Mouse (Mus musculus): ENCODE measurements around the gene Pcbp3.

The Pcbp3 gene

DNA sequence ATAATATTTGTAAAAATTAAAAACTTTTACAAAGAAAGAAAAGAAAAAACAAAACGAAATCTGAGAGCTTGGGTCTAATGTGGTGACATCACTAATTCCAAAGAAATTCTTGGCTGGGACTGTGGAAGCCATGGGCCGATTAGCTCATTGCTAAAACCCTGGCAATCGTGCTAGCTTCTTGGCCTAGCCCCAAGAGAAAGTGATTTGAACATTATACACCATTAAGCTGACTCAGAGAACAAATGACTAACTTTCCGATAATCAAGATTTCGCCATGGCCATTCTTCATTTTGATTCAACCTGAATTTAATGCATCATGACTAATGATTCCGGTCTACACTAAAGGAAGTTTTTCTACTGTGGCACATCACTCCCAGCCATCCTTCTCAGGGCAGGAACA lies 30.6 kb downstream of the Pcbp3 start:
- DNase-seq (ENCODE audit: low read depth, low spot score) = no peak

DNA sequence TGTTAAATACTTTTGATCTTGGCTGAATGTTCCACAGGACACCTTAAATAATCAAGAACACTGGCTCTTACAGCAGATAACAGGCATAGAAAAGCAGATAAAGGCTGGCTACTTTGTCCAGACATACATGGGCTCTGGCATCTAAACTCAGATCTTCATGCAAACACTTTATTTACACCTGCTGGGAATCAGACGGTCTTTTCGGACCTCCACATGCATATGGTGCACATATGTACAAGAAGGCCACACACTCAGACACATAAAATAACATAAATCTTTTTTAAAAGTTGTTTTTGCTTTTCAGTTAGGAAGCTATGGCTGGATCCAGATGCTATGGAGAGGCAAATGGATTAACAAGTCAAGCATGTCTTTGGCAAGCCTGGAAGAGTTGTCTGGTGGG lies 37.2 kb downstream of the Pcbp3 start:
- DNase-seq (ENCODE audit: low read depth, low spot score) = no peak

DNA sequence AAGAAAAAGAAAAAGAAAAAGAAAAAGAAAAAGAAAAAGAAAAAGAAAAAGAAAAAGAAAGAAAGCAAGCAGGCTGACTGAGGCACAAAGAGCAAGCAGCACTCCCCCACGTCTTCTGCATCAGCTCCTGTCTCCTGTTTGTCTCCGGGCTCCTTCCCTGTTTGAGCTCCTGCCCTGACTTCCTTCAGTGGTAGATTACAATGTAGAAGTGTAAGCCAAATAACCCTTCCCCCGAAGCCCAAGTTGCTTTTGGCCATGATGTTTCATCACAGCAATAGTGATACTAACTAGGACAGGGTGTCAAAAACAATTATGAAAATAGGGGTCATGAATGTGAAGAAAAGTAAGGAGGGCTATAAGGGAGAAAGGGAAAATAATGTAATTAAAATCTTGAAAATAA lies 43.6 kb downstream of the Pcbp3 start:
- DNase-seq (ENCODE audit: low read depth, low spot score) = no peak

DNA sequence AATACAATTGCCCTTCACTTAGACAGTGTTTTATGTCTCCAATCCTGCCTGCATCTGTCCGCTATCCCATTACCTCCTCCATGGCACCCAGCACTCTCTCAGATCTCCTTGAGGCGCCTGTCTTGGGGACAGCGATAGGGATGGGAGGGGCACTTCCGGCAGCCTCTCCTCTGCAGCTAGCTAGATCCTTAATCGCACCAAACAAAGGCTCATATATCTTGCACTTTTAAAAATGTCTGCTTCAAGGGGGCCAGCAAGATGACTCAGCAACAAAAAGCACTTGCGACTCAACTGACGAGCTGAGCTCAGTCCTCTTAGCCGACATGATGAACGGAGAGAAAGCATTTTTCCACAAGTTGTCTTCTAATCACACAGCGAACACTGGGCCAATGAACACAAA lies 55.3 kb downstream of the Pcbp3 start:
- DNase-seq (ENCODE audit: low read depth, low spot score) = no peak

DNA sequence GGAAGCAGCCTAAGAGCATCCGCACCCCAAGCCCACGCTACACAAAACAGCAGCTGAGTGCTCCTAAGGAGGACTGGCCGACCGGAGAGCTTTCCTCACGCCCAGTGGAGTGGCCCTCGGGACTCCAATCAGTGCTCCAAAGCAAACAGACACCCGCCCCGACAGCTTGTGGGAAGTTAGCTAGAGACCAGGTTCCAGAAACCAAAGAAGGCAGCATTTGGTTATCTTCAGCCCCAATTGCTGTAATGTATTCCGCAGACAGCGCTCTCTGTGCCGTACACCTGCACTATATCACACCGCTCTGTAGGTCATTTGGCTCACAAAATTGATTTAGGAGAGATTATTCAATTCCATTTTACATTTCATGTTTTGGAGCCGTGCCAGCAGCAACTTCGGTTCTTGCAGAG lies 55.7 kb downstream of the Pcbp3 start:
- no peak for DNase-seq (ENCODE audit: low read depth, low spot score)

DNA sequence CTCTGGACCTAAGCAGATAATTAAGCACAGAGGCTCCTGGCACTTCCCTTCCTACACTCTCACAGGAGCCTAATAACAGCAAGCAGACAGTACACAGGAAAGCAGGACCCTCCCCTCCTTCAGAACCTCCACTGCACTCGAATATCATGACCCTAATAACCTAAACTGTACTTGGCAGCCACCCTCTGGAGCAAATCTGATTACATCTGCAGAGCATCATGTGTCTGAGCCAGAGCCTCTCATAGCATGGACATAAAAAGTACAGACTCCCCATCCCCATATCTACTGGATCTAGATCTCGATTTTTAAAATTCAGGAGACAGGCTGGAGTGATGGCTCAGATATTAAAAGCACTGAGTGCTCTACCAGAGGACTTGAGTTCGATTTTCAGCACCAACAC lies 58.0 kb downstream of the Pcbp3 start:
- no peak for DNase-seq (ENCODE audit: low read depth, low spot score)

DNA sequence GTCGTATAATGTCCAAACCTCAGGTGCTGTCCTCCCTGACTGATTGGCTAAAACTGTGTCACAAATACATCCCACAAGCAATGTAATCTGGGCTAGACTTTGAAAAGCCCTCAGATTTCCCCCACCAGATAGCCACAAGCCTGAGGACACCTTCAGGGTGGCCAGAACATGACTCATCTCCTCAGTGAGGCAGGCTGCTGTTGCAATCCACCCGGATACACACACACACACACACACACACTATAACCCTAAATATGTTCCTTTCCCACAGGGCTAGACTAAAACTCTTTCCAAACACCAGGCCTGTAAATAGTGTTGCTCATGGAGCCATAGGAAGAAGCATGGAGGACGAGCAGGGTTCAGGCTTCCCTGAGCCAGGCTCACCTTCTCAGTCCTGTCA lies 58.6 kb downstream of the Pcbp3 start:
- no peak for DNase-seq (ENCODE audit: low read depth, low spot score)

DNA sequence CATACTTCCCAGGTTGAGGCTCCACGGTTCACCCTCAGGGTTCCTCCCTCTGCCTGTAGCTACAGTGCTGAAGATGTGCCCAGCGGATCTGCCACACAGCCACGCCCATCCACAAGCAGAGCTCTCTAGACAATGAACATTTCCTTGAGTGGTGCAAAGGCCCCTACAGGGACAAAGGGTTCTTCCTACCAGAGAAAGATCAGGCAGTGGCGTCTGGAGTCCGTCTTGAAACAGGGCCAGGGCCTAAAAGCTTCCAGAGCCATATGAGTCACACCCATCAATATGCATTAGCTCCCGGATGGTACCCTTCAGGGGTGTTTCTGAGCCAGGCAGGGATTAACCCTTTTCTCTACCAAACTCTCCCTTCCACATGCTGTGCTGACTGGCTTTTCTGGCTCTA lies 59.1 kb downstream of the Pcbp3 start:
- no peak for DNase-seq (ENCODE audit: low read depth, low spot score)

DNA sequence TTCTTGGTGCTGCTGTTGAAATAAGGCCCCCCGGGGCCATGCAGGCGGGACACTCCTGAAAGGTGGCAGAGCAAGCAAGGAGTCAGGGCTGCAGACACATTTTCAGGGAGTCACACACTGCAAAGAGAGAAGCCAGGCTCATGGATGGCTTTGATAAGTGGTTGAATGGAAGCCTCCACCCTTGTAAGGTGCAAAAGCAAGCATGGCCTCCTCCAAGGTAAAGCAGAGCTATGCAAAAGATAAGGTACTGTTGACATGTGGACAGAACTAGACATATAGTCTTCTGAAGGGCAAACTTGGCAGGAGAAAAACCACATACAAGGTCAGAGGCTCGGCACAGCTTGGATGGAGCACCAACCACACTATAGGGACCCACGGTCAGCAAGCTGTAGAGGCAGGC lies 63.3 kb downstream of the Pcbp3 start:
- DNase-seq (ENCODE audit: low read depth, low spot score) = no peak

DNA sequence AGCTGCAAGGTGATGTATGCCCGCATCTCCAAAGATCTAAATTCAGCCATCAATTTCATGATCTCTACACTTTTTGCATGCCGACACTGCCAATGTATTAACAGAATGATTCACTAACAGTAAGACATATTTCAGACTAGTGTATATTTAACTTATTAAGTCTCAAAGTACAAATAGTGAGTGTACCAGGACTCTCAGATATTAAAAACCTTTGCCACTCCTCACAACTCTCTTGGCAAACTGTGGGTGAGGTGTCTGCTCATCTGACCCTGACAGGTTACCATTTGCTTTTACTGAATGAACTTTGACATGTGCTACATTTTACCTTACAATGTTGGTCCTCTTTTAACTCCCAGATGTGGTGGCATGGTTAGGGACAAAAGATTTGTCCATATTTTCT lies 70.2 kb downstream of the Pcbp3 start:
- no peak for DNase-seq (ENCODE audit: low read depth, low spot score)

DNA sequence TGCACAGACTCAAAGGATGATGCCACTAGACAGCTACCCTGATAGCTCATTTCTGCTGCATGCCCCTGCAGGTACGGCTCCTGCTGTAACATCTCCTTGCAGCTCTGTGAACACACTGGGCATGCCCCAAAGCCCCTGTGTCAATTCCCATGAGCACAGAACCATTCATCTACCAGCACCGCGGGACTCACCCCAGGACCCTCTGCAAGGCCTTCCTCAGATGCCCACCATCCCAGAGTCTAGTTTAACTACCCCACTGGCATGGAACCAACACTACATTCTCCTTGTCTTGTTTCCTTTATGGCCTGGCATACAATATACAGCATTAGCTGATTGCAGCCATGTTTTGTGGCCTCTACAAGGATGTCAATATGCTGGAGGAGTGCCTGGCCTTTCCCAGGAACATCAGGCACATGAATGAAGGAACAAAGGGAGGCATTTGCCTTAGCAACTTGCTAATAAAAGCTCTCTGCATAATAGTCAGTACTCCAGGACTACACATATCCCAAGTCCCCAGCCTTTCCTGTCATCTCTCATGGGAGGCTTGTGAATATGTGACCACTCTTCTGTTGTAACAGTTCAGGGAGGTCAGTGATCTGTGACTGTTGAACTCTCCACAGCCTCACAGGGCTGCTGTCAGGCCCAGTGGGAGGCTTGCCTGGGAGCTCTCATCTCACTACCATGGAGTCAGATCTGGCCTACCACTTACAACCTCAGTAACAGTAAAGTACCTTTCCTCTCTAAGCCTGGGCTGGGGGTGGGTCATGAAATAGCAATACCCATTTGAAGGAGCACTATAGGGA lies 78.0 kb downstream of the Pcbp3 start:
- no peak for DNase-seq (ENCODE audit: low read depth, low spot score)

DNA sequence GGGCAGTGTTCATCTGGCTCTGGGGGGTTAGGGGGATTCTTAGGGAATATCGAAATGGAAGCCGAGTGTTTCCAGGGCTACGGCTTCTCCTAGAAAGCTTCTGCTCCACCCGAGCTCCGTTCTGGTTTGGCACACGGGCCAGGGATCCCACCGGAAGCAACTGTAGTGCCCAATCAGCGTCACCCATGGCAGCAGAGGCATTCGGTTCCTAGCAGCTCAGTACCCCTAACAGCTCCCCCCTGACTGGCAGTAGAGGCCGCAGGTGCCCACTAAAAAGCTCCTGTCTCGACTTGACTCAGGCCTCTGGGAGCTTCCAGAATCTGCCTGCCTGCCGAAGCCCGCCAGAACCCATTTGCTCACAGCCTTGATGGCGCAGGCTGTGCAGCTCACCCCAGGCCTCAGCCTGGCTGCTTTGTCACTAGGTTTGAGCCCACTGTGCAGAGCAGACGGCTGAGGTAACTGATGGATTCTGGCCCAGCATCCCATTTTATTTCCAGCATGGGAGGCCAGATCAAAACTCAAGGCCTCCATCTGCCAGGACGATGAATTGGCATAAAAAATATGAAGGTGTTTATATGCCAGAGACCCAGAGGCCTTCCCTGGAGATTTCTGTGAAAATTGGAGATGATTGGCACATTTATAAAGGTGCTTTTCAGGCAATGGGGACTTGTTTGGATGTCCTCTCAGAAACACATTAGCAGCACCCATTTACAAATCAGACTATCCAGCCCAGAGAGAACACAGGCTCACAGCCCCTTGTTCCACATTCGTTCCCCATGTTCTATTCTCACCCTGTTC lies 78.8 kb downstream of the Pcbp3 start:
- no peak for DNase-seq (ENCODE audit: low read depth, low spot score)

DNA sequence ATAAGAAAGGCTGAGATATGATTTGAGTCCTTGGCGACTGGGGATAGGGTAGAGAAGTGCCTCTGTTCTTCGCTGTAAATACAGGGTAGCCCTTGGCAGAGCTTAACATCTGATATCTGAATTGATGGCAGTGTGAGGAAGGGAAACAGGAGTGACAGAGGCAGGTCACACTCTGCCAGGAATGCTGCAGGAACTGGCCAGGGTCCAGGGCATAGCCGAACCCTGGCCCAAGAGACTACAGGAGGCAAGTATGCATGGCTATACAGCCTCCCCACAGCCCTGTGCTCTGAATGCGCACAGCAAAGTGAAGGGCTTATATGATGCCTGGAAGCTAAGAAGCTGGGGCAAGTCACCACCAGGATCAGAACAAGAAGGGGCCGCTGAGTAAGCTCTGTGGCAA lies 79.8 kb downstream of the Pcbp3 start:
- DNase-seq (ENCODE audit: low read depth, low spot score) = no peak

DNA sequence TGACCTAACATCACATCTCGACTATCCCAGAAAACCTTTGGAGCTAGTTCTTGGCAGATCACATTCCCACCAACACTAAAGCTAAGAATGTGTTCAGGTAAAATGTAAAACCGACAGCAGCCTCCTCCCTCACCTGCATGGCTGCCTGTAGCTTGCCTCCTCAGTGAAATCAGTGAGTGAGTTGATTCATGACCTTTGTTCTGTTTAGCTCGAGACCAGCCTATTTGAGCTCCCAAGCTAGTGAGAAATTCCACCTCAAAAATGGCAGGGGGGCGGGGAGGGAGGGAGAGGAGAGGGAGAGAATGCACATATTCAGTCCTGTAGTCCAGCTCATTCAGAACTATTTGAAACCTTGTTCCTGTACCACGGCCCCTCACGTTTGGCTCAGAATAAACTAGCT lies 86.4 kb downstream of the Pcbp3 start:
- DNase-seq (ENCODE audit: low read depth, low spot score) = no peak

DNA sequence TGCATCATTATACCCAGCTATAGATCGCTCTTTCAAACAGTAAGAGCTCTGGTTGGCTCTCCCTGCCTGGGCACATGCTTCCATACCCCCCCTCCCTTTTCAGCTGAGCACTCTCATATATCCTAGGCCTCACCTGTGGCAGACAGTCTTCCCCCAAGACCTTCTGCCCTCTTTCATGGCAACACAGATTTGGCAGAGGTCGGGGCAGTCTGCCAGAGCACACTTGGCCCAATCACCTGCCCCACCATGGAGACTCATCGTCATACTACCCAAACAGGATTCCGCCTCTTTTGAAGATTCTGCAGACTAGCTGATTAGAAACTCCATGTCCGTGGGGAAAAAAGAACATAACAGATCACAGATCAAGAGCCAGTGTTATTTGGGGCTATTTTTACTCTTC lies 86.8 kb downstream of the Pcbp3 start:
- no peak for DNase-seq (ENCODE audit: low read depth, low spot score)

DNA sequence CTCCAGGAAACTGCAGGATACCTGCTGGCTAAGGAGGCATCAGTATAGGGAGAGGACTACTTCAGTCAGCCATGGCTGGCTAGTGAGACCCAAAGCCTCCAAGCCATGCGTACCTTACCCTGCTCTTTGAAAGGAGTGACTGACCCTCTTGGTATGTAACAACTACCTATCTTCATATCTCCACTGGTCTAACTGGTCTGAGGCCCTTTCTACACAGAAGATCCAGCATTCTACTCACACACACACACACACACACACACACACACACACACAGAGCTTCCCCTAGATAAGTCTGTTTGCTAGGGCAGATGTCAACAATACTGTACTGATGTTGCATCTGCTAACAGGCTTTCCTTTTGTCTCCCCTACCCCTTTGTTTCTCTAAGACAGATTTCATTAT lies 87.3 kb downstream of the Pcbp3 start:
- no peak for DNase-seq (ENCODE audit: low read depth, low spot score)

DNA sequence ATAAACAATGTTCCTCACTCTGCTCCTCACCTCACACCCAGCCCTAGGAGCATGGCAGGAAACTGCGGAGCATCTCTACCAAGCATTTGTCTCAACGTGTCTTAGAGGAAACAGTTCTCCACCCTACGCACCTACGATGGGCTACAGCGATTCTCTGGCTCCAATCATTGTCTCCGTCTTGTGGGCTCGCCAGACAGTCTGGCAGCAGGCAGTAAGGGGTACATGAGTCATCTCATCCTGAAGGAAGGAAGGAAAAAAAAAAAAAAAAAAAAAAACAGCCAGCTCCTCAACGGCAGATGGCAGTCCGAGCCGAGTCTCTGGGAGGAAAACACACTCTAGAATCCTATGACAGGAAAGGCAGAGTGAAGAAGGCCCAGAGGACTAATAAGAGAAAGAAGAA lies 87.7 kb downstream of the Pcbp3 start:
- DNase-seq (ENCODE audit: low read depth, low spot score) = no peak

DNA sequence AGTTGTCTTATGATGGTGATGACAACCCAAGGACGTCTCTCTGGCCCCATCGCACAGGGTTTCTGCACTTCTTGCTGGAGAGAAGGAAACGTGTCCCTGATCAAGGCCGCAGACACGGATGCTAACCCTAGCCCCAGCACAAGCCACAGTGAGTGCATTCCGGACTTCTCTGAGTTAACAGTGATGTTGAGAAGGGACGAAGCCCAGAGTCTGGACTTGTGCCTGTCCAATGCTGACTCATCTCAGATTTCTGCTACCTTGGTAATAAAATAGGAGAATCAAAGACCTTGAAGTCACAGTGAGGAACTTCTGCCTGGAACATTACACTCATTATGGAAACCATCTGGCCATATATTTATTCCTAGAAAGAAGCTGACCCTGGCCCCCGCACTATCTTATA lies 89.0 kb downstream of the Pcbp3 start:
- no peak for DNase-seq (ENCODE audit: low read depth, low spot score)

DNA sequence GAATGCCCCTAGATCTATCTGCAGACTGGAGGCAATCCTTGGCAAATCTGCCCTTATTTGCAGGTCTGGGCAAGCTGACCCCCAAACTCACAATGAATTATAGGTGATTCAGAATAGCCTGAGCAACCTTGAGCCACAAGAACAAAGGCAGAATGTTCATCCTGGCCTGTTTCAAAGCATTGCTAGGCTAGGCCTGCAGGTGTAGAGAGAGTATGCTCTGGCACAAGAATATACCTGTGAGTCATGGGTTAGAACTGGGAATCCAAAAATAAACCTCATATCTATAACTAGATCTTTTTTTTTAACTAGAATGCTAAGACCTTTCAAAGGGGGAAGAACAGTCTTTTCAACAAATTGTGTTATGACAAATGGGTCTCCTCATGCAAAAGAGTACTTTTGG lies 95.8 kb downstream of the Pcbp3 start:
- DNase-seq (ENCODE audit: low read depth, low spot score) = no peak

DNA sequence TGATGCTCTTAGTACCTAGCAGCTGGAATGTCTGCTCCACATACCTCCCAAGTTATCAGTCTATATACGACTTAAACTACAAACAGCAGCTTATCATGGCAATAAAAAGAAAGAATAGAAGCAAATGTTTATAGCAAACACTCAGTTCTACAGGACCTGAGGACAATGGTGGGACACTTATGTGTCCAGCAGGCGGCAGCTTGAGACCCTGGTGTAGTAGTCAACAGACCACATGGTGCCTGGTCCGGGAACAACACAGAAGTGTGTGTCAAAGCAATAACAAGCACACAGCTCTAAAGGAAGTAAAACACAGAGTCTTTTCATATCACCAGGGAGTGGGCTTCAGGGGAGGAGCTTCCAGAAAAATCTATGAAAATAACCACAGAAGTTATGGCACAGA lies 100.7 kb downstream of the Pcbp3 start:
- DNase-seq (ENCODE audit: low read depth, low spot score) = no peak

DNA sequence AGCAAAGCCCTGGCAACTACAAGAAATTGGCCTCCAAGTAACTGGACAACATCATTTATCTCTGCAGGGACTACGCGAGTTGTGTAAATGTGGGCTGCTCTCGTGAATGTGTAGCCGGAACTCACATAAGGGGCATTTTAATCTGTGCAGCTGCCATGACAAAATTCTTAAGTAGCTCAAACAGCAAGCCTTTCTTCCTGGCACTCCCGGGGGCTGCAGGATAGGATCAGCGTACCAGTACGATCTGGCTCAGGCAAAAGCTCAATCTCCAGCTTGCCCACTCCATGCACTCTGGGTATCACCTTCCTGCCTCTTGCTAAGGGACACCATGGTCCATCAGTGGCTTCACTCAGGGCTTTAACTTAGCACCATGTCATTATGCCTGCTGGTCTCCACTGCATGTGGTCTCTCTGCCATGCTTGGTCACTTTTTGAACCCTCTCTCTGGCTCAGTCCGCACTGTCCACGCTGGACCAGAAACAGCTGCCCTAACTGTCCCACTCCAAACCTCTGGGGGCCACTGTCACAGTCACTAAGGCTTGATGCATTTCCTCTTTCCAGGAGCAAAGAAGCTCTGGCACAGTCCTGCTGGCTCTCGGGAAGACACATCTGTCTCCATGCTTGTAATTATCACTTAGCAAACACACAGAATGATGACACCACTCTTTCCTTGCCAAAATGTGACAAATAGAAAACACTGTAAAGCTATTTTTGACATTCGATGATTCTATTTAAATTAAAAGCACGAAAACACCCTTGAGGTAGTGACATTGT lies 102.1 kb downstream of the Pcbp3 start:
- no peak for DNase-seq (ENCODE audit: low read depth, low spot score)

DNA sequence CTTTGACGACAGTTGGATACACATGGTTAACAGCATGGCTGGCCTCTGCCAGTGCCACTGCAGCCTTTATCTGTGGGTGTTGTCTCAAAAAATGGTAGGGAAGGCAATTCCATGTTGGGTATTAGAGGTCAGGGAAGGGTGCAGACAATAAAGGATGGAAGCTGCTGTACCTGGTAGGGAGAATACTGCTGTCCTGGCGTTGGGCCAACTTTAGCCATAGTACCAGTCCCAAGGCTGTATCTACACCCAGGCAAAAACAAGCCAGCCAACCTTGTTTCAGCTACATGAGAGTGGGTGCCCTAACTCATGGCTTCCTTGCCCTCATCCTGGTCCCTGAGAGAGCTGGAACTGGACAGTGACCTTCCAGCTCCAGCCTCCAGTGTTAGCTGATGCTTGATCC lies 103.8 kb downstream of the Pcbp3 start:
- DNase-seq (ENCODE audit: low read depth, low spot score) = no peak

DNA sequence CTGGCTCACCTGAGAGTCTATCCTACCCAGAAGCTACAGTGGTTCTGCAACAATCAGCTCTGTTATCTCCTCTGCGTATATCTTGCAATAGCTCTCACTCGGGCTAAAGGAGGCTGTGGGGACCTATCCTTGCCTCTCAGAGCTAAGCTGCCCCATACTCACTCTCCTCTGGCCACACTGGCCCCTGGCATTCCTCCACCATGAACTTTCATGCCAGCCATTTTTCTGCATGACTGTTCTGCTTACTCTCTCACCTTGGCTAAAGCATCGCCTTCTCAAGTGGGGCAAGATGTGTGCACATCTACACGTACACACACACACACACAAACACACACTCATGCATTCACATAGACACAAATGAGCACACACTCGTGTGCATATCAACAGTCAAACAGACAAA lies 115.2 kb downstream of the Pcbp3 start:
- no peak for DNase-seq (ENCODE audit: low read depth, low spot score)

Data from forelimb bud, embryonic 11.5 days (tissue).